Mouse (Mus musculus) stomach, embryonic 16.5 days (tissue): Measurements from ENCODE around the gene Svopl. TPM values are rescaled to one million over a fixed set of nuclear protein-coding genes. Genes with fewer than 3 reads are reported as not detected.

ENCODE experiments used
- ATAC-seq: fragments of 200-750 bp; cut with Nextera tagmentation; 2 replicates; pipeline ENCODE4 v1.8.0; 2017; ENCODE audit warnings: moderate number of reproducible peaks, moderate TSS enrichment; ENCODE audit not compliant: insufficient read depth, low FRiP score
- H3K27ac ChIP-seq: fragments of 300-500 bp; sonication (generic); 2 replicates; pipeline ENCODE4 v1.5.1; 2014; ENCODE audit warnings: low read length
- H3K27me3 ChIP-seq: fragments of 300-500 bp; sonication (generic); 2 replicates; pipeline ENCODE4 v1.6.1; 2014; ENCODE audit warnings: low read length, control low read depth, mixed read lengths; ENCODE audit not compliant: control insufficient read depth, insufficient read depth
- H3K36me3 ChIP-seq: fragments of 300-500 bp; sonication (generic); 2 replicates; pipeline ENCODE4 v1.6.1; 2014; ENCODE audit warnings: low read length; ENCODE audit not compliant: control insufficient read depth, insufficient read depth
- H3K4me1 ChIP-seq: fragments of 300-500 bp; sonication (generic); 2 replicates; pipeline ENCODE4 v1.6.1; 2014; ENCODE audit warnings: low read length, control low read depth, mixed read lengths; ENCODE audit not compliant: control insufficient read depth, insufficient read depth
- H3K4me2 ChIP-seq: fragments of 300-500 bp; sonication (generic); 2 replicates; pipeline ENCODE4 v1.6.1; 2014; ENCODE audit warnings: low read depth, low read length, mixed read lengths
- H3K4me3 ChIP-seq: fragments of 300-500 bp; sonication (generic); replicated peaks from 2 replicates; pipeline ENCODE4 v1.5.1; 2014; ENCODE audit warnings: mild to moderate bottlenecking, low read length
- H3K9ac ChIP-seq: fragments of 300-500 bp; sonication (generic); 2 replicates; pipeline ENCODE4 v1.6.1; 2014; ENCODE audit warnings: low read length
- H3K9me3 ChIP-seq: fragments of 300-500 bp; sonication (generic); replicated peaks from 2 replicates; pipeline ENCODE4 v1.6.1; 2016; ENCODE audit warnings: low read length, control low read depth; ENCODE audit not compliant: control insufficient read depth
- WGBS: fragments of 180-500 bp; shearing (Covaris S2); extraction: QIAGEN DNeasy Blood & Tissue Kit; methylation state at CpG from one replicate; pipeline ENCODE4 v1.1.7; 2014; 5-methylcytosine and 5-hydroxymethylcytosine counted together
- polyA plus RNA-seq: library from polyadenylated mRNA; unstranded; fragments of >200 nt; fragmentation: Nextera tagmentation; extraction: Ambion mirVana; gene quantifications from 2 replicates; pipeline ENCODE4 v1.2.1, GENCODE M21; 2015

The Svopl gene
- polyA plus RNA-seq, 1 experiment from 2014 or later: 1.5 TPM

- H3K4me1 ChIP-seq: no peaks in the 10 kb centered on the region
- no peak overlapping the region for H3K4me3 ChIP-seq
- H3K27me3 ChIP-seq: no peaks in the 10 kb centered on the region
- H3K4me2 ChIP-seq: no peak overlapping the region
- ATAC-seq: no peak
- no peak overlapping the region for H3K9ac ChIP-seq
- WGBS: 82% methylated on average over 4 of the region's 4 CpGs
- no peaks in the 10 kb centered on the region for H3K9me3 ChIP-seq
- H3K36me3 ChIP-seq: no peaks in the 10 kb centered on the region
- H3K27ac ChIP-seq: no peak overlapping the region
These were observed 24.5 kb upstream of the Svopl start for GRCm38 (mm10) chr6:38071256-38071655.

- no peaks in the 10 kb centered on the region for H3K4me1 ChIP-seq
- ATAC-seq: peak; percentile 29; the same call in 1 of the 2 replicates
- H3K27ac ChIP-seq: no peak overlapping the region
- H3K36me3 ChIP-seq: no peaks in the 10 kb centered on the region
- H3K9ac ChIP-seq: no peak overlapping the region
- H3K4me3 ChIP-seq: no peak overlapping the region
- 5% methylated on average over 5 of the region's 5 CpGs for WGBS
- H3K27me3 ChIP-seq: no peaks in the 10 kb centered on the region
- H3K9me3 ChIP-seq: 0 out of 2 replicates have a peak, but pooled peaks cover 4% of the 10 kb centered on the region
- no peak overlapping the region for H3K4me2 ChIP-seq
These were observed 19.4 kb upstream of the Svopl start for GRCm38 (mm10) chr6:38066215-38066614.

GRCm38 (mm10) chr6:38065501-38066122 is 18.8 kb upstream of the Svopl start:
- Histone ChIP-seq H3K27ac (no peak overlapping the region), H3K4me3 (no peak overlapping the region), H3K9ac (no peak overlapping the region), H3K4me1 (no peaks in the 10 kb centered on the region), H3K27me3 (no peaks in the 10 kb centered on the region), H3K9me3 (0 out of 2 replicates have a peak, but pooled peaks cover 4% of the 10 kb centered on the region), H3K4me2 (no peak overlapping the region), H3K36me3 (no peaks in the 10 kb centered on the region)
- 67% methylated on average over 11 of the region's 11 CpGs for WGBS
- ATAC-seq: 0 out of 2 replicates have a peak, but pooled peaks have one; percentile 13

GRCm38 (mm10) chr6:38065122-38065500 is 18.3 kb upstream of the Svopl start:
- WGBS: 79% methylated on average over 3 of the region's 3 CpGs
- Histone ChIP-seq H3K9me3 (0 out of 2 replicates have a peak, but pooled peaks cover 4% of the 10 kb centered on the region), H3K27ac (no peak overlapping the region), H3K9ac (no peak overlapping the region), H3K4me1 (no peaks in the 10 kb centered on the region), H3K4me3 (no peak overlapping the region), H3K4me2 (no peak overlapping the region), H3K36me3 (no peaks in the 10 kb centered on the region), H3K27me3 (no peaks in the 10 kb centered on the region)
- no peak for ATAC-seq

GRCm38 (mm10) chr6:38064621-38065020 is 17.8 kb upstream of the Svopl start:
- Histone ChIP-seq H3K4me2 (no peak overlapping the region), H3K27me3 (no peaks in the 10 kb centered on the region), H3K4me3 (no peak overlapping the region), H3K9me3 (0 out of 2 replicates have a peak, but pooled peaks cover 4% of the 10 kb centered on the region), H3K4me1 (no peaks in the 10 kb centered on the region), H3K9ac (no peak overlapping the region), H3K36me3 (no peaks in the 10 kb centered on the region), H3K27ac (no peak overlapping the region)
- WGBS: 82% methylated on average over 2 of the region's 2 CpGs
- no peak for ATAC-seq

GRCm38 (mm10) chr6:38058805-38059204 is 12.0 kb upstream of the Svopl start:
- H3K9me3 ChIP-seq: 0 out of 2 replicates have a peak, but pooled peaks cover 4% of the 10 kb centered on the region
- no peak overlapping the region for H3K27ac ChIP-seq
- WGBS: 62% methylated on average over 5 of the region's 5 CpGs
- ATAC-seq: no peak
- no peak overlapping the region for H3K4me2 ChIP-seq
- no peaks in the 10 kb centered on the region for H3K36me3 ChIP-seq
- H3K9ac ChIP-seq: no peak overlapping the region
- H3K27me3 ChIP-seq: no peaks in the 10 kb centered on the region
- H3K4me1 ChIP-seq: no peaks in the 10 kb centered on the region
- no peak overlapping the region for H3K4me3 ChIP-seq

- Histone ChIP-seq H3K9me3 (no peaks in the 10 kb centered on the region), H3K4me2 (no peak overlapping the region), H3K27me3 (no peaks in the 10 kb centered on the region), H3K4me3 (no peak overlapping the region), H3K27ac (no peak overlapping the region), H3K4me1 (no peaks in the 10 kb centered on the region), H3K36me3 (no peaks in the 10 kb centered on the region), H3K9ac (no peak overlapping the region)
- ATAC-seq: no peak
- WGBS: 74% methylated on average over 15 of the region's 15 CpGs
These were observed 8.9 kb upstream of the Svopl start for GRCm38 (mm10) chr6:38055471-38056330.

GRCm38 (mm10) chr6:38049601-38050000 is 2.8 kb upstream of the Svopl start:
- Histone ChIP-seq H3K4me3 (no peak overlapping the region), H3K36me3 (no peaks in the 10 kb centered on the region), H3K27me3 (no peaks in the 10 kb centered on the region), H3K9ac (no peak overlapping the region), H3K4me1 (0 out of 2 replicates have a peak, but pooled peaks cover 4% of the 10 kb centered on the region), H3K4me2 (no peak overlapping the region), H3K9me3 (no peaks in the 10 kb centered on the region), H3K27ac (no peak overlapping the region)
- ATAC-seq: no peak
- 93% methylated on average over 6 of the region's 6 CpGs for WGBS
